Mouse (Mus musculus): Measurements from ENCODE around the gene Ubtd2.

Gene Ubtd2

DNA sequence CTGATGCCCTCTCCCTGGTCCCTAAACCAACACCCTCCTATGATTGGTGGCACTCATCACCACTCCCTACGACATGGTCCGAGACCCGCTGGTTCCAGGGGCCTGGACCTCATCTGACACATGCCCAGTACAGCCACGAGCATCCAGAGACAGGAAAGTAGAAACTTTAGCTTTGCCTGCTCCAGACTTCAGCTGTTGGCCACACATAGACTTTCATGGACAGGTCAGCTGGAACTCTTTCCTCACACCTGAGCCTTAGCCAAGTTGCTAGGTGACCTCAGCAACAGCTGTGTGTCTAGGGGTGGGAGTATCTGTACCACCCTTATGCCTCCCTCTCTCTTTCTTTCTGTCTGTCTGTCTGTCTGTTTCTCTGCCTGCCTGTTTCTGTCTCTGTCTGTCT lies 93.1 kb downstream of the Ubtd2 start:
- DNase-seq, result no peak

DNA sequence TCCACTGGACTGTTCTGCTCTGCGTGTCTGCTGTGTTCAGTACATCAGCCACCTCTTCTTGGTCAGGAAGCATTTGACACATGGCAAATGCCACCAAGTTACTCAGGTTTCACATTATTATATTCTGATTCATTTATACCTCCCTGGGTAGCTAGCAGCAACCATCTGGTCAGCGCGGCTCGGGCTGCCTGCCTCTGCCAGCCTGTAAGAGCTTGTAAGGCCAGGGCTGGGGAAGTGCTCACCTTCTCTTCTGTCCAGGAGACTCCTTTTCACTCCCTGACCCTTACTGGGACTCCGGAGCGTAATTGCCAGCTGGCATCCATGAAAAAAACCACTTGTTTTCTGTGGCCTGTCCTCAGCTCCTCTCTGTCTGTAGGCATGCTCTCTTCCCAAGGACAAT lies 94.1 kb downstream of the Ubtd2 start:
- peak; percentile 72 for DNase-seq

DNA sequence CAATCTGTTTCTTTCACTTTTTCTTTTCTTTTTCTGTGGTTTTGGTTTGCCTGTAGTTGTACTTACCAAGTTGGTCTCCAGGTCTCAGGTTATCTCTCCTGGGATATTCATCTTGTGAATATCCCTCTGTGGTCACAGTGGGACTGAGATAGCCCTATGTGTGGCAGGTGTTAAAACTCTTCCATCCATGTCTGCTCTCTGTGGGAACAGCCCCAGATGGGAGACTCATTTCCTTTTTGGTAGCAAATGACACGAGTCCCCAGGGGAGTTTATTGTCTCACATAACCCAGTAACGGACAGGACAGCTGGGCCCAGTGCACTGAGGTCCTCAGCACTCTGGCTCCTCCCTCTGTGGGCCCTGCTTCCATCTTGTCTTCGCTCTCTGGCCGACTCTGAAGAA lies 94.9 kb downstream of the Ubtd2 start:
- no peak for DNase-seq

DNA sequence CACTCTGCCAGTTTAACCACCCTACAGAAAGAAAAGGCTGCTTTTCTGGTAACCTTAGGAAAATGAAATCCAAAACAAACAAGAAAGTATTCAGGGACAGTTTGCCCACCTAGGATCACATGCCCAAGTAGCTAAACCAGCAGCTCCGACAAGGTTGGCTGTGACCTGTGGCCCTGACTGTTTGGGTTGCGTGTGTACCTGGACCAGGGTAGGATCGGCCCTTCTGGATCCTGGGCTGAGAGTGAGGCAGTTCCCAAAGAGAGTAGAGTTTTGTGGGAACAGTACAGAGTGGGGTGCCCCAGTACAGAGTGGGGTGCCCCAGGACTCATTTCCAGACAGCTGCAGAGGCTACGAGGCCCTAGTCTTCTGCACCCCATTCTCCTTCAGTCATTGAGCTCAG lies 95.9 kb downstream of the Ubtd2 start:
- DNase-seq, result no peak

DNA sequence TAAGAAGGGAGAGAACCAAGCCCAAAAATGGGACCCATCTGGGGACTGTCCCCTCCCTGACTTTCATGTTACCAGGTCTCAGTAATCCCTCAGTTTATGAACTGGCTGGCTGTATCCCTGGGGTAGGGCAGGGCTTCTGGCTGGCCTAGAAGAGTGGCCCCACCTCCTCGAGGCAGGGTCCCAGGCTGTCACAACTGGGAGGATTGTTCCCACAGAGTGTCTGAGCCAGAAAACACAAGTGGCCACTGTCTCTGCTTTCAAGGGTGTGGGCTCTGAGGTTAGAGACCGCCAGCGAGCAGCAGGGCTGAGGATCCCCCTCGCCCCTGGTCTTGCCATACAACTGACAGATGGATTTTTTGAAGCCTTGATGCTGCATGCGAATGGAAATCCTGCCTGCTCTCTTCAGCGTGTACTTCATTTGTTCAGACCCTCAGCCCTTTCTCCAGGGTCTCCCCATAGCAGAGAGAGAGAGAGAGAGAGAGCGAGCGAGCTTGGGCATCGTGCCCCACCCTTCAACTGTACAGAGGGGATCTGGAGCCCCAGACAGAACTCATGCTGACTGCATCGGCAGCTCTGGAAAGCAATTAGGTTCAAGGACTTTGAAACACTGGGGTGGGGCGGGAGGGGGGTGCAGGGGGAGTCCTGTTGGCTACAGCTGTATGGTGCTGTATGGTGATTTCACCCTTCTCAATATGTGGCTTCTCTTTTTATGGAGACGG lies 96.6 kb downstream of the Ubtd2 start:
- DNase-seq, result no peak

DNA sequence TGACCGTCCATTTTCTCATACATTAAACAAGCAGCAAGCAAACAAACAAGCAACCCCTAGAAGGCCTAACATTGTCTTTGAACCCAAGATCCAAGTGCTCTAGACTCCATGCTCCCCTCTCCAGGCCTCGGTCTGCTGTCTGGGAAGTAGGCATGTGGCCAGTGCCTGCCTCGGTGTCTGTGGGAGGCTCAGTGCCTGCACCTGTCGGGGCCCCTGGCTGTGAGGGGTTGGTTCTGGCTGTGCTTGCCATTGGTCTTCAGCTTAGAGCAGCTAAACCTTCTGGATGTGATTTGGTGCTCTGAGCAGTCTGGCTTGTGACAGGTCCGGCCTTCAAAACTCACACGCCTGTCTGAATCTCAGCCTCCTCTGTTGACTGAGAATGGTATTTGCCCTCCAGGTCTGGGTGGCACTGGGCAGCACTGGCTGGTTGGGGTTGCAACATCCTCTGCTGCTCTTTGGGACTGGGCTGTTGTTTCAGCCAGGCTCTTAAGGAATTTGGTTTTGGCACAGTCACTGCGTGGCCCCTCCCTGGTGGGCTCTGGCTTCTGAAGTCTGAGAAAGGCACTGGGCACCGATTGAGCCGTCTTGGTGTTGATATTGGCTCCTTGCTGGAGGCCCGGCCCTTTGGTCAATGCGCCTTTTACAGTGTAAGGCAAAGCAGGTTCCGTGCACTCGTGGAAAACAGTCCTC lies 97.4 kb downstream of the Ubtd2 start:
- DNase-seq, result no peak

DNA sequence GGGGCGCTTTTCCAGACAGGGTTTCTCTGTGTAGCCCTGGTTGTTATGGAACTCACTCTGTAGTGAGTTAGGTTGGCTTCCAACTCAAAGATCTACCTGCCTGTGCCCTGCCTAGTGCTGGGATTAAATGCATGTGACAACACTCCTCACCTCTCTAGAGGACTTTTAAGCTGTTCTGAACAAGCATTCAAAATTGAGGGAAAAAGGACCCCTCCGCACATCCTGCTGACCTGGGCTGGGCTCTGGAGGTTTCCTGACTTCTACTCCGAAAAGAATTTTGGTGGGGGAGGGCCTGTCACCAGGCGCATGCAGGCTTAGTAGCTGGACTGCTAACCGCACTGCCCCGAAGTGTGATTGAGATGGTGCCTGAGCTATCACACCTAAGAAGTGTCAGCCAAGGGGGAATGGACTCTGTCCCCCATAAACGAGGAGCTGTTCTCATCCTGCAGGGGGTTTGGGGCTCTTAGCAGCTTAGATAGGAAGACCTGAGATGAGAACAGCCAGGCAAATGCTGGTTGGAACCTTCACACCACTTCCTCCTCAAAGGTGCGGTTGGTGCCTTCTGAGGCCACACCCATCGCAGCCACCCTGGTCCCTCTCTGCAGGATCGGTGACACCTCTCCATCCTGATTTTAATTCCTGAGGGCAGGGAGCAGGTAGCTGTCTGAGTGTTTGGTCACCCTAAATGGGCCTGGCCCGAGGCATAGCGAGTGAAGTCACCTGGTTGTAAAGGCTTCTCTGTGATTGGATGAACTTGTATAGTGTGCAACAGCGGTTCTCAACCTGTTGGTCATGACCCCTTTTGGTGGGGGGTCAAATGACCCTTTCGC lies 98.4 kb downstream of the Ubtd2 start:
- no peak for DNase-seq

DNA sequence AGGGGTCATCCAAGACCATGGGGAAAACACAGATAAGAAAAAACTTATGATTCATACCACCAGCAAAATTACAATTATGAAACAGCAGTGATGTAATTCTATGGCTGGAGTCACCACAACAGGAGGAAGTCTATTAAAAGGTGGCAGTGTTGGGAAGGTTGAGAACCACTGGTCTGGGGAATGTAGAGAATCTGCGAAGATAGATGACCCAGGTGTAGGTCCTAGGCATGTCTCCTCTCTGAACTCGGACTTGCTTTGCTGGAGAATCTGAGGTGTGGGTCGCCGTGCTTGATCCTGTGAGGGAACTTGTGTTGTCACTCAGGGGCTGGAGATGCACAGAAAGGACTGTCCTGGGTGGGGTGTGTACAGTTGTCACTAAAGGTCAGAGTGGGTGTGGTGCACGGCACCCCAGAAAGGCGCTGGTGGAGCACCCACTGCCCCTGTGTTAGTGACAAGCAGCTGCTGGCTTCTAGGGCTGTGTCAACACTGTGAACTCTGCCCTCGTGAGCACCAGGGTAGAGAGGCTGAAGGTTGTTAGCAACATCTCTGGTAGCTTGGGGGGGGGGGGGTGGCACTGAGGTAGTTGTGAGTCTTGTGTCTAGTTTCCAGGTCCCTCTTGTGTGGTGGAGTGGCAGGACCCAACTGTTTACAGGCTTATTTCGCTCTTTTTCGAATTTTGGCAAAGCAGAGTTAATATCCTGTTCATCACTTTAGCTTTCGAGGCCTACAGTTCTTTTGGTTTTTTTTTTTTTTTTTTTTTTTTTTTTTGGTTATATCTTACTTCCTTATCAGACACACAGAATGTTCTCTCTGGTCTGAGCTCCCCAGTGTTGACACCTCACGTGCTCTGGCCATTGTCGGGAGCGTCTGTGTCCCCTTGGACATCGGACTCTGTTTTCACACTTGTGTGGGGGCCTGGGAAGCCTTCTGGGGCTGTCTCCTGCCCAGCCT lies 99.2 kb downstream of the Ubtd2 start:
- DNase-seq, result no peak

DNA sequence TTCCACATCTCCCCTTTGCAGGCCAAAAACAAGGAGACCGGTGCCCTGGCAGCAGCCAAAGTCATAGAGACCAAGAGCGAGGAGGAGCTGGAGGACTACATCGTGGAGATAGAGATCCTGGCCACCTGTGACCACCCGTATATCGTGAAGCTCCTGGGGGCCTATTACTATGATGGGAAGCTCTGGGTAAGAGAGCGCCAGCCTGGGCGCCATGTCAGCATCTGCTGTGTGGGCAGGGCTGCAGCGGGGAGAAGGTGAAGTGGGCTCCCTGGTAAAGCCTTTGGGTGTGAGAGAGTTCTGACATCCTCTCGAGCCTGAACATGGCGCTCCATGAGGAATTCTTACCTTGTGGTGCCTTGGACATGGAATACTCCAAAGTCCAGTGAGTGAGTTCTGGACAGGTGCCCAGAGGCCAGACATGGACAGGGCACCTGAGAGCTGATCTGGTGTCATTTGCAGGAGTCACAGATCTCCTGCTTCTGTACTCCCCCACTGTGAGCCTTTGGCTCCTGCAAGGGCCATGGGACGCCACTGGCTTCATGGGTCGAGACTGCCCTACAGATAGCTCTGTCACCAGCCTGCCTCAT lies 100.0 kb downstream of the Ubtd2 start:
- DNase-seq, result no peak

DNA sequence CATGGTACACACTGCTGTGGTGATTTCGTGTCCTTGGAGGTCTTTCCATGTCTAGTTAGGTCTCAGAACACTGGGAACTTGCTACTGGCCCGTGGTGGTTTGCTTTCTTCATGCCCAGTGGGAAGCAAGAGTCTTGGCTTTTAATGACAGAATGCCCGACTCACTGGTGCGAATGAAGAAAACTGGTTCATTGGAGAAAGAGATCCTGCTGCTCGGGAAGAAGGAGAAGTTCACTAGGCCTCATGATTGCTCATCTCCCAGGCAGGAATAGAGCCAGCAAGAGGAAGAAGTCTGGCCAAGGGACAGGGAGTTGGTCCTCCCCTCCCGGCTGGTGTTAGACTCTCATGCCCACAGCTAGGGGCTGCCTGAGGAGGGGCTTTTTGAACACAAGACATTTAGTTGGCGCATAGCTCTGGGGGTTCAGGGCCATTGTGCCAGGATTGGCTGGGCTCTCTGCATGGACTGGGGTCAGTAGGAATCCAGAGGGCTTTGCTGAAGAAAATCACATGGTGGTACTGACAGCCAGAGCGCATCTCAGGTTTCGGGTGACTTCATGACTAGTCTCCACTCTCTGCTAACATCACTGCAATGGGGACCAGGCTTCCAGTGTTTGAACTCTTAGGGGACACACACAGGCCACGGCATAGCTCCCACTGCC lies 101.3 kb downstream of the Ubtd2 start:
- no peak for DNase-seq

DNA sequence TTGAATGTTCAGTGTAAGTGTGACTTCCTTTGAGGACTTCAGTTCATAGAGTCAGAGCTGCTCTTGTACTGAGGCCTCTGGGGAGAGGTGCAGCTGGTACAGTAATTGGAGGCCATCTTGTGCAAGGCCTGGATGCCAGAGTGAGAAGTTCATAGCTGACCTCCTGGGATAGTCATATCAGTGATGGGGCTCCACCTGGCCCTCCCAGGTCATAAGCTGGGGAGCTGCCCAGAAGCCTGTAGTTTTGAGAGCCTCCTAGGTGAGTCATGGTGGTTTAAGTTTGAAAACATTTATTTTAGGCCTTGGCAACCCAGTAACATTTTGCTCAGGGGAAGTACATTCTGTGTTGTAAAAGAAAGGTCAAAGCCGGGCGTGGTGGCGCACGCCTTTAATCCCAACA lies 102.9 kb downstream of the Ubtd2 start:
- no peak for DNase-seq

DNA sequence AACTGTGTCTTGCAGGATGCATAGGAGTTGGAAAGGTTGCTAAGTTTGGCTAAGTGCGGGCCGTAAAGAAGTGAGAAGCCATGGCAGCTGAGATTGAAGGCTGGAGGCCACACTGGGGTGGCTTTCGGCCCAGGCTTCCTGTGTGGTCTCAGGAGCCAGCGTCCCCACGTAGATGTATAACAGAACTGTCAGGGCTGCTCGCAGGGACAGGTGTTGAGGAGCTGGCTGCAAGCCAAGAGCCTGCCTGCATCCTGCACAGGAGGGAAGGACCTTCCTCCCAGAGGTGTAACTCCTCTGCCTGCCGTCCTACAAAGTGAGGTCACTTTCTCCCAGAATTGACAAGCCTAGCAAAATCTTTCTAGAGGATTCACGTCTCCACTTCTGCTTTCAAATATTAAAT lies 103.5 kb downstream of the Ubtd2 start:
- DNase-seq, result no peak

DNA sequence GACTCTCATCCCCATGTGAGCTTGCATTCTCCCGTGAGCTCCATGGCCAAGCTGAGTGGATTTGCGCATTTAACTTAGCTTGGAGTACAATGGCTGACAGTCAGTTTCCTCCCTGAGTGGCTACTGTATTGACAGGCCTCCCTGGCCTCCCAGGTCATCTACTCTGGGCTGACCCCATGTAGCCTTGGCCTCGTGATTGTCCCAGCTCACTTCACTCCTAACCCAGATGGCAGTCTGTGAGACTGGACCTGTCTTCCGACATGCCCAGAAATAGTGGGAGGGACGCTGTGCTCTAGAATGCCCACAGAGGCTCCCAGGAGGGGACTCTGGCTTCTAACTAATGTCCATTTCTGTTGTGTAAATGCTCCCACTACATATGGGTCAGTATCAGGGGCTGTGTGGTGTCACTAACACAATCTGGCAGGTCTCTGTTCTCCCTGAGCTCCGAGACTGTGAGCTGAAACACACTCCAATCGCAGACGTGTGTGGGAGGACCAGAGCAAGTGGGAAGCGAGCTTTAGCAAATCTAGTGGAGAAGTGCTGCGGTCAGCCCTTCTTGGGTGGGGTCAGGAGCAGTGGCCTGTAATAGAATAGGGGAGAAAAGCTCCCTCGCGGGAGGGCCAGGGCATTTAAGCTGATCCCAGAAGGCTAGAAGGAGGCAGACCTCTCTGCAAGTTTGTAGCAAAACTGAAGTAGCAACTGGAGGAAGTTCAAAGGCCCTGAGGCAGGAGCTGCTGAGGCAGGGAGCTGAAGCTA lies 105.0 kb downstream of the Ubtd2 start:
- no peak for DNase-seq

DNA sequence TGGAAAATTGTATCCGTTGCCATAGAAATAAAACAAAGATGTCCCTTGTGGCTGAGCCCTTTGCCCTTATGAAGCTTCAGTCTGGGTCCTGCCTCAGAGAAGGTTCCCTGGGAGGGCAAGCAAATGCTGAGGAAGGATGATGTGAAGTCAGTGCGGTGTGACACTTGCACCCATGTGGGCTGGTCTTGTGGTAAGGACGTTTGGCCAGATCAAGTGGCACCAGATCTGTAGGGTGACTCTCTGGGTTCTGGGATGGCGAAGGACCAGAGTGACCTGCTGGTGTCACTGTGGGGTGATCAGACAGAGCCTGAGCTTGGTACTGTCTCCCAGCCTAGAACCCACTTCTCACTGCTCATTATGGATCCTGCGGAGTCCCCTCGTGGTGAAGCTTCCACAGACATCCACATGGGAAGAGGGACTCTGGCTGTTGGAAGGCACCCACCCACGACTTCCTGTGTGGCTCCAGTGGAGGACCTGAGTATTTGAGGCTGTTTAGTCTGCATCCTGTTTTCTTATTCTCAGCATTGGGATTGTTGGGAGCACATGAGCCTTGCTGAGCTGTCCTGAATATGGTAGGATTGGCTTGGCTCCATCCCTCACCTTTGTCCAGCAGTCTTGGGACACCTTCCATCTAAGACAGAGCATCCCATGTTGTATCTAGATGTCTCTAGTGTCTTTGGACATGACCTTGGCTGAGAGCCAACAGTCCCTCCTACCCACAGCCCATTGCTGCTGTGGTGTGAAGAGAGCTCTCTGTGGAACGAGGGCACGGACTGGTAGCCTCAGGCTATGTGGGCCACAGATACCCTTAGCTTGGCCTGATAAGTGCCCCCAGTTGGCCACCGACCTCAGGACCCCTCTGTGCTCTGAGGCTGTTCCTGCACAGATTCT lies 106.5 kb downstream of the Ubtd2 start:
- no peak for DNase-seq

DNA sequence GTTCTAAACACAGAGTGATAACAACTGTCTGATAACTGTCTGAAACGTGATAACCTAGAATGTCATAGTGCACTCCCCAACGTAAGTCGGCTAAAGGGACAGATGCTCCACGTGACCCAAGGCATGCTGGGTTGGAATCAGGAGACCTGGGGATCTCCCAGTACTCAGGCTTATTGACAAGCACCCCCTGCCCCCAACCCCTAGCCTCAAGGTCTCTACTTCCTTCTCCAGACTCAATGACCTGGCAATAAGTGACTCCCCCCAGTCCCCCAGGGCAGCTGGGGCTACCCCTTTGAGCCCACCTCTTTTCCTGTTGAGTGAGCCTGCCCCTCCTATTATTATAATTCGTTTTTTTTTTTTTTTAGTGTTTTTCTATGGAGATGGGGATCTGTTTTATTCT lies 107.5 kb downstream of the Ubtd2 start:
- DNase-seq, result no peak

DNA sequence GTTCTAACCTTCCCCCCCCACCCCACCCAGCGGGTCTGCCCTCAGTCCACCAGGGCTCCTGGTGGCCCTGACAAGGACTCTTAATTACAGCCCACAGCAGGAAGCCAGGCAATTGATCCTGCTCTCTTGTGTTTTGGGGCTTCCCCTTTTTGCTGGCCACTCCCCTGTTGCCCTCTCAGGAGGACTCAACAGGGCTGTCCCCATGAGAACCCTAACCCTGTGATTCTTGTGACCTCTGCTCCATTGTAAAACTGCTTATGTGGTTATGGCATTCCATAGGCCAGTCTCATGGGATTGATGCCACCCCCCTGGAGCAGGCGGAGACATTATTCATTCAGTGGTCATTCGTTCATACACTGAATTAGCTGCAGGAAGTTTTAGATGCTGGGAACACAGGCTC lies 108.5 kb downstream of the Ubtd2 start:
- no peak for DNase-seq

DNA sequence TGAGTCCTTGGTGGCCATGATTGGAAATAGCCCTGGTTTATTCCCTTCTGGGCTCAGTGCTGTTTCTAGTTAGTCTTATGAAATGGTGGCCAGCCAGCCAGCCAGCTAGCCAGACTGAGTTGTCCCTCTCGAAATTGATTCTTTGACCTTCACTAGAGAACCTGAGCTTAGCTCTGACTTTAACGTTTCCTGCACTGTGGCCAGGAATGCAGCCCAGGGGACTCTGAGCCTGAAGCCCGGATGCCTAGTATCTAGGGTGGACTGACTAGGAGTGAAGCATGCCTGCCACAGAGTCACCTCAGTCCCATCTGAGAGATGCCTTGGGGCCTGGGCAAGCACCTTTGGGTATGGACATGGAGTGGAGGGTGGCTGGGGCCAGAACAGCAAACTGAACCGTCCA lies 109.5 kb downstream of the Ubtd2 start:
- DNase-seq, result no peak

DNA sequence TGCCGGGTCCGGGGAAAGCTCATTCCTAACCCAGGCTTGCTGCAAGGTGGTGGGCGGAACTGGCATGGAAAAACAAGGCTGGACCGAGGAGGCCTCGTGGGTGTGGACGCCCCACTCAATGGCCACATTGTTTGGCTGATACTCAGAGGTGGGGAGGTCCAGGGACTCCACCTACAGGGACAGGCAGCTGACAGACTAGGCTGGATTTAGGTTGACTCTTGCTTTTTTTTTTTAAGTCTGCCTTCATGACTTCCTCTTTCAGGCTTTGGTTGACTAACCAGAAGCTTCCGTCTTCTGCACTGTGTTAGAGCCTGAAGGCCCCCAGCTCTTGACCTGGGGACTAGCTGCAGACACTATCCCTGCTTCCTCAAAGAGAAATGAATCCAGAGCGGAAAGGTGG lies 109.9 kb downstream of the Ubtd2 start:
- DNase-seq, result no peak

DNA sequence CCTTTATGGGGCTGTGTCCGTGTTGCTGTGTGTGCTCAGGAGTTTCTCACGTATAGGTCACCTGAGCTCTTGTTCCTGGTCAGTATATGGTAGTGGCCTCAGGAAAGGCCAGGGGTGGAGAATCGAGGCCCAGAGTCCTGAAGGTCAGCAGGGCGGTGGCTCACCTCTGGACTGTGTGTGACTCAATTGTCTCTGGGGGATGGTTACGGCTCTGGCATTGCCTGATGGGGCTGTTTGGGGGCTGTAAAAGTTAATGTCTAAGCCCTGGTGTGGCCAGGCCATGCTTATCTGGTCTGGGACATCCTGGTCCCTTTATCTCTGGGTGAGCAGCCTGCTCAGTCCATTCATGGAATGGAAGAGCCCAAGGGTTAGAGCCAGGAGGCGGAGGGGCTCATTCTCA lies 111.0 kb downstream of the Ubtd2 start:
- no peak for DNase-seq

Data from cerebellum, adult 11 months (tissue).